Mouse (Mus musculus) hindbrain, postnatal 0 days (tissue): ENCODE results near the gene Bcl6. TPM values are rescaled to one million over a fixed set of nuclear protein-coding genes. Genes with fewer than 3 reads are reported as not detected.

Experiments
- ATAC-seq: fragments of 200-750 bp; cut with Nextera tagmentation; 2 replicates; pipeline ENCODE4 v1.8.0; 2017; ENCODE audit warnings: mild to moderate bottlenecking, moderate TSS enrichment, moderate library complexity
- DNase-seq: peaks from one replicate; pipeline ENCODE4 v3.0.0-alpha.2; 2015; ENCODE audit warnings: low spot score
- H3K27ac ChIP-seq: fragments of 300-500 bp; sonication (generic); 2 replicates; pipeline ENCODE4 v1.5.1; 2014; ENCODE audit warnings: mild to moderate bottlenecking
- H3K27me3 ChIP-seq: fragments of 300-500 bp; sonication (generic); 2 replicates; pipeline ENCODE4 v1.6.1; 2014; ENCODE audit warnings: low read length, mixed read lengths; ENCODE audit not compliant: insufficient read depth
- H3K36me3 ChIP-seq: fragments of 300-500 bp; sonication (generic); 2 replicates; pipeline ENCODE4 v1.6.1; 2014; ENCODE audit warnings: low read length, mixed read lengths; ENCODE audit not compliant: insufficient read depth
- H3K4me1 ChIP-seq: fragments of 300-500 bp; sonication (generic); 2 replicates; pipeline ENCODE4 v1.6.1; 2014; ENCODE audit warnings: antibody characterized with exemption, low read length, mixed read lengths; ENCODE audit not compliant: insufficient read depth
- H3K4me2 ChIP-seq: fragments of 300-500 bp; sonication (generic); 2 replicates; pipeline ENCODE4 v1.6.1; 2014; ENCODE audit warnings: low read depth, mild to moderate bottlenecking, low read length, moderate library complexity, mixed read lengths
- H3K4me3 ChIP-seq: fragments of 300-500 bp; sonication (generic); 2 replicates; pipeline ENCODE4 v1.5.1; 2014; ENCODE audit warnings: low read length
- H3K9ac ChIP-seq: fragments of 300-500 bp; sonication (generic); replicated peaks from 2 replicates; pipeline ENCODE4 v1.6.1; 2014; ENCODE audit warnings: mild to moderate bottlenecking, low read length, moderate library complexity, mixed read lengths
- H3K9me3 ChIP-seq: fragments of 300-500 bp; sonication (generic); 2 replicates; pipeline ENCODE4 v1.6.1; 2016; ENCODE audit warnings: low read length, mixed read lengths
- CTCF ChIP-seq: IDR thresholded peaks from 2 replicates; pipeline ENCODE4 v1.5.1; 2016; ENCODE audit warnings: antibody characterized with exemption, control low read depth, low read depth
- WGBS: fragments of 180-500 bp; shearing (Covaris S2); extraction: QIAGEN DNeasy Blood & Tissue Kit; methylation state at CpG from one replicate; pipeline ENCODE4 v1.1.7; 2014; 5-methylcytosine and 5-hydroxymethylcytosine counted together
- polyA plus RNA-seq: library from polyadenylated mRNA; unstranded; fragments of >200 nt; fragmentation: Nextera tagmentation; extraction: Ambion mirVana; gene quantifications from 2 replicates; pipeline ENCODE4 v1.2.1, GENCODE M21; 2015
- total RNA-seq: library from RNA; depleted of rRNA; stranded (reverse); fragments of >200 nt; gene quantifications from 2 replicates; pipeline ENCODE4 v1.2.3, GENCODE M21; 2014

Bcl6 gene
- total and polyA plus RNA-seq, 2 experiments from 2014 or later, result 0.34 to 4.6 TPM

- Histone ChIP-seq H3K4me3 (no peak overlapping the region), H3K4me1 (no peaks in the 10 kb centered on the region), H3K4me2 (no peak overlapping the region), H3K27me3 (peaks cover 19% of the 10 kb centered on the region; the same call in 1 of the 2 replicates), H3K36me3 (no peaks in the 10 kb centered on the region), H3K9me3 (no peaks in the 10 kb centered on the region), H3K9ac (no peak overlapping the region), H3K27ac (no peak overlapping the region)
- ATAC-seq, result no peak
- 63% methylated on average over 4 of the region's 4 CpGs for WGBS
- DNase-seq, result no peak
- TF ChIP-seq CTCF, result no peak
Observed at GRCm38 (mm10) chr16:23978495-23978894, 10.2 kb downstream of the Bcl6 start.

- Histone ChIP-seq H3K36me3 (no peaks in the 10 kb centered on the region), H3K4me3 (no peak overlapping the region), H3K9me3 (no peaks in the 10 kb centered on the region), H3K9ac (no peak overlapping the region), H3K4me2 (no peak overlapping the region), H3K27me3 (peaks cover 19% of the 10 kb centered on the region; the same call in 1 of the 2 replicates), H3K27ac (no peak overlapping the region), H3K4me1 (no peaks in the 10 kb centered on the region)
- ATAC-seq (no peak), DNase-seq (no peak)
- no peak for TF ChIP-seq CTCF
- 89% methylated on average over 3 of the region's 3 CpGs for WGBS
Observed at GRCm38 (mm10) chr16:23977732-23978131, 10.9 kb downstream of the Bcl6 start.

- ATAC-seq (no peak), DNase-seq (no peak)
- Histone ChIP-seq H3K9me3 (no peaks in the 10 kb centered on the region), H3K4me2 (no peak overlapping the region), H3K27me3 (peaks cover 14% of the 10 kb centered on the region; the same call in 1 of the 2 replicates), H3K9ac (no peak overlapping the region), H3K4me1 (no peaks in the 10 kb centered on the region), H3K27ac (no peak overlapping the region), H3K4me3 (no peak overlapping the region), H3K36me3 (no peaks in the 10 kb centered on the region)
- WGBS, result 97% methylated on average over 2 of the region's 2 CpGs
- no peak for TF ChIP-seq CTCF
Observed at GRCm38 (mm10) chr16:23976196-23976595, 12.5 kb downstream of the Bcl6 start.

GRCm38 (mm10) chr16:23973635-23974367, 14.9 kb downstream of the Bcl6 start:
- H3K4me2 ChIP-seq, result no peak overlapping the region
- no peak overlapping the region for H3K9ac ChIP-seq
- H3K9me3 ChIP-seq, result no peaks in the 10 kb centered on the region
- H3K27ac ChIP-seq, result no peak overlapping the region
- 91% methylated on average over 9 of the region's 9 CpGs for WGBS
- no peaks in the 10 kb centered on the region for H3K4me1 ChIP-seq
- H3K36me3 ChIP-seq, result no peaks in the 10 kb centered on the region
- DNase-seq (no peak), ATAC-seq (no peak)
- H3K4me3 ChIP-seq, result no peak overlapping the region
- no peak for TF ChIP-seq CTCF
- no peaks in the 10 kb centered on the region for H3K27me3 ChIP-seq

GRCm38 (mm10) chr16:23972901-23973300, 15.8 kb downstream of the Bcl6 start:
- H3K36me3 ChIP-seq, result no peaks in the 10 kb centered on the region; the same call in 1 of the 2 replicates
- H3K4me1 ChIP-seq, result no peaks in the 10 kb centered on the region
- H3K9ac ChIP-seq, result no peak overlapping the region
- WGBS, result 81% methylated on average over 11 of the region's 11 CpGs
- no peaks in the 10 kb centered on the region for H3K9me3 ChIP-seq
- no peak for TF ChIP-seq CTCF
- H3K4me2 ChIP-seq, result no peak overlapping the region
- H3K27ac ChIP-seq, result no peak overlapping the region
- H3K4me3 ChIP-seq, result no peak overlapping the region
- DNase-seq (no peak), ATAC-seq (no peak)
- H3K27me3 ChIP-seq, result no peaks in the 10 kb centered on the region

GRCm38 (mm10) chr16:23972126-23972740, 16.4 kb downstream of the Bcl6 start:
- Histone ChIP-seq H3K4me1 (no peaks in the 10 kb centered on the region), H3K27ac (no peak overlapping the region), H3K27me3 (no peaks in the 10 kb centered on the region), H3K4me2 (no peak overlapping the region), H3K9me3 (no peaks in the 10 kb centered on the region), H3K9ac (no peak overlapping the region), H3K36me3 (no peaks in the 10 kb centered on the region; the same call in 1 of the 2 replicates), H3K4me3 (no peak overlapping the region)
- ATAC-seq (no peak), DNase-seq (no peak)
- 71% methylated on average over 20 of the region's 20 CpGs for WGBS
- TF ChIP-seq CTCF, result no peak

GRCm38 (mm10) chr16:23969919-23970318, 18.7 kb downstream of the Bcl6 start:
- no peak overlapping the region for H3K9ac ChIP-seq
- no peaks in the 10 kb centered on the region for H3K9me3 ChIP-seq
- TF ChIP-seq CTCF, result no peak
- H3K4me3 ChIP-seq, result no peak overlapping the region
- no peak overlapping the region for H3K4me2 ChIP-seq
- no peaks in the 10 kb centered on the region for H3K4me1 ChIP-seq
- ATAC-seq (no peak), DNase-seq (no peak)
- no peaks in the 10 kb centered on the region for H3K27me3 ChIP-seq
- 70% methylated on average over 14 of the region's 14 CpGs for WGBS
- H3K36me3 ChIP-seq, result no peaks in the 10 kb centered on the region; the same call in 1 of the 2 replicates
- no peak overlapping the region for H3K27ac ChIP-seq
